Mouse (Mus musculus) gastrocnemius, postnatal 10 days (tissue): ENCODE results near the gene B4galt7. TPM values are rescaled to one million over a fixed set of nuclear protein-coding genes. Genes with fewer than 3 reads are reported as not detected.

Experiments used
- total RNA-seq, 2 experiments: library from RNA; stranded (reverse); gene quantifications; 2 replicates each; pipeline ENCODE4 v1.2.3; 2021

B4galt7 gene
- total RNA-seq, 2 experiments from 2014 or later, result 8.3 to 9.2 TPM

Other genes with a start within 250 kb of the B4galt7 start
- 10 to 100 TPM; 37.0 to 45.1 TPM for gene Lman2, start 237.1 kb upstream of the B4galt7 start, total RNA-seq
- gene Rgs14, start 230.2 kb upstream of the B4galt7 start, total RNA-seq, result under 1 TPM; 0.19 to 0.36 TPM
- gene Slc34a1, start 201.7 kb upstream of the B4galt7 start, total RNA-seq, result under 1 TPM in 1 of 2 experiments, not detected in 1; 0.11 TPM
- not detected for gene Pfn3, start 184.7 kb upstream of the B4galt7 start, total RNA-seq
- under 1 TPM in 1 of 2 experiments, not detected in 1; 0.34 TPM for gene F12, start 173.1 kb upstream of the B4galt7 start, total RNA-seq
- 10 to 100 TPM; 17.4 to 22.3 TPM for gene Grk6, start 154.8 kb upstream of the B4galt7 start, total RNA-seq
- gene Prr7, start 135.6 kb upstream of the B4galt7 start, total RNA-seq, result 1 to 10 TPM; 2.1 to 2.5 TPM
- 10 to 100 TPM; 52.6 to 71.2 TPM for gene Dbn1, start 111.8 kb upstream of the B4galt7 start, total RNA-seq
- 100 to 1,000 TPM; 458 to 513 TPM for gene Pdlim7, start 86.2 kb upstream of the B4galt7 start, total RNA-seq
- gene Dok3, start 70.6 kb upstream of the B4galt7 start, total RNA-seq, result 1 to 10 TPM; 2.0 to 4.0 TPM
- 10 to 100 TPM; 12.7 to 13.7 TPM for gene Ddx41, start 63.2 kb upstream of the B4galt7 start, total RNA-seq
- 10 to 100 TPM; 19.9 to 26.5 TPM for gene Fam193b, start 28.8 kb upstream of the B4galt7 start, total RNA-seq
- 100 to 1,000 TPM; 147 to 192 TPM for gene Tmed9, start 26.2 kb upstream of the B4galt7 start, total RNA-seq
- 10 to 100 TPM; 13.0 to 17.1 TPM for gene Caml, start 23.1 kb downstream of the B4galt7 start, total RNA-seq
- gene Ddx46, start 35.1 kb downstream of the B4galt7 start, total RNA-seq, result 10 to 100 TPM; 27.8 to 30.1 TPM
- gene B230219D22Rik, start 93.2 kb downstream of the B4galt7 start, total RNA-seq, result 10 to 100 TPM; 36.4 to 41.9 TPM
- gene Txndc15, start 114.8 kb downstream of the B4galt7 start, total RNA-seq, result 10 to 100 TPM; 30.9 to 32.6 TPM
- 10 to 100 TPM; 25.8 to 30.5 TPM for gene Pcbd2, start 127.5 kb downstream of the B4galt7 start, total RNA-seq
- under 1 TPM in 1 of 2 experiments, not detected in 1; 0.31 TPM for gene Catsper3, start 184.7 kb downstream of the B4galt7 start, total RNA-seq
- gene Pitx1, start 236.3 kb downstream of the B4galt7 start, total RNA-seq, result 1 to 10 TPM; 1.2 to 2.9 TPM